In genomic region chr13:14290016-14290415, GRCm38 (mm10) we compare ENCODE assay signal across 26 mouse cellular contexts.
DNase-seq lines count a peak whose midpoint lies in the region; ATAC-seq and TF ChIP-seq lines count a peak whose summit lies in the region.
"Had no signal": no experiment of that assay in that cellular context is flagged by ENCODE, and none has a peak within 500 bp of the region (broad histone marks: within the 10 kb centered on the region; RNA-seq: fewer than 3 reads in every experiment).

No protein-coding gene starts in this region.

- peak; percentile 69 for DNase-seq in ES-E14 (ENCODE audit: low read depth, low spot score)
- peak; percentile 42 for DNase-seq in WW6 (ENCODE audit: low read depth, low spot score)
- no peak for DNase-seq in layer of hippocampus, adult 2 months (ENCODE audit: low spot score in 2 of 2)
- DNase-seq in cerebellum, adult 11 months = no peak
- DNase-seq: adrenal gland, adult 8-10 months; adrenal gland, postnatal 14 days; adrenal gland, postnatal 36 days; B cell, adult 2 months; cerebellum, adult 18-20 months; cerebellum, adult 8-10 months; cerebellum, adult 9-11 months; cerebellum, postnatal 14 days; cerebellum, postnatal 36 days; embryo, embryonic 11 days had no signal

- WGBS in intestine, embryonic 16.5 days = 43% methylated on average over 1 of the region's 1 CpGs

- in situ Hi-C loops in ES-E14 (cut with MboI; ENCODE audit: low sequenced_read_pairs in 2 of 2, unreplicated experiment in 2 of 2) = no loop called here

- H3K4me1 ChIP-seq in ES-Bruce4 (ENCODE audit: control insufficient read depth, insufficient read depth, low read length) (no peaks in the 10 kb centered on the region), ES-E14 (ENCODE audit: control insufficient read depth in 2 of 2, insufficient read depth in 2 of 2, low read length in 2 of 2, poor library complexity in 1 of 2) (peaks cover 0 to 3% of the 10 kb centered on the region in 2 experiments; a peak in 1 of 4 replicates)
- H3K4me1 ChIP-seq in intestine, embryonic 16.5 days (ENCODE audit: control insufficient read depth, insufficient read depth, low read length) = no peaks in the 10 kb centered on the region
- H3K4me1 ChIP-seq: embryonic facial prominence, embryonic 13.5 days; embryonic facial prominence, embryonic 15.5 days; forebrain, embryonic 10.5 days; forebrain, embryonic 12.5 days had no signal

- H3K9me3 ChIP-seq in ES-Bruce4 (replicated peaks; ENCODE audit: control insufficient read depth, insufficient read depth, low read length, poor library complexity, severe bottlenecking) (no peaks in the 10 kb centered on the region), ES-E14 (ENCODE audit: control insufficient read depth, insufficient read depth, low read depth, low read length) (no peaks in the 10 kb centered on the region)
- no peaks in the 10 kb centered on the region for H3K9me3 ChIP-seq in intestine, embryonic 16.5 days (ENCODE audit: control insufficient read depth, low read length)
- H3K9me3 ChIP-seq: embryonic facial prominence, embryonic 13.5 days; embryonic facial prominence, embryonic 15.5 days; forebrain, embryonic 10.5 days; forebrain, embryonic 12.5 days had no signal

- TF ChIP-seq EP300 in ES-Bruce4 (IDR thresholded peaks at IDR 0.05; ENCODE audit: insufficient read depth, low read depth, low read length) = peak; percentile 70

- no peak overlapping the region for H3K4me2 ChIP-seq in intestine, embryonic 16.5 days (ENCODE audit: low read depth, low read length)
- H3K4me2 ChIP-seq: embryonic facial prominence, embryonic 13.5 days; embryonic facial prominence, embryonic 15.5 days; forebrain, embryonic 12.5 days had no signal

- no peak for ATAC-seq in intestine, embryonic 16.5 days
- ATAC-seq: activated CD4-positive, CD25-positive, alpha-beta regulatory T cell, adult 4 months; CD4-positive, CD25-positive, alpha-beta regulatory T cell, adult 4 months; forebrain, embryonic 14.5 days; forebrain, embryonic 16.5 days had no signal

- no peak overlapping the region for H3K27ac ChIP-seq in ES-Bruce4 (ENCODE audit: insufficient read depth, low read length)
- H3K27ac ChIP-seq in ES-E14 (ENCODE audit: insufficient read depth, low read depth, low read length, poor library complexity, severe bottlenecking) = no peak overlapping the region; the same call in 1 of the 2 replicates
- H3K27ac ChIP-seq in intestine, embryonic 16.5 days (ENCODE audit: low read length) = no peak overlapping the region
- H3K27ac ChIP-seq in layer of hippocampus, adult 2 months = no peak overlapping the region
- H3K27ac ChIP-seq: embryonic facial prominence, embryonic 13.5 days; embryonic facial prominence, embryonic 15.5 days; forebrain, embryonic 10.5 days; forebrain, embryonic 12.5 days had no signal

- no peak overlapping the region for H3K9ac ChIP-seq in ES-Bruce4 (ENCODE audit: low read depth, poor library complexity, severe bottlenecking)
- H3K9ac ChIP-seq in ES-E14 (ENCODE audit: insufficient read depth, low read depth, low read length, poor library complexity, severe bottlenecking) = no peak overlapping the region
- no peak overlapping the region for H3K9ac ChIP-seq in intestine, embryonic 16.5 days (ENCODE audit: low read depth, low read length)
- H3K9ac ChIP-seq: embryonic facial prominence, embryonic 13.5 days; embryonic facial prominence, embryonic 15.5 days; forebrain, embryonic 12.5 days had no signal

- H3K4me3 ChIP-seq in ES-Bruce4 (ENCODE audit: low read depth, low read length) (no peak overlapping the region), ES-E14 (ENCODE audit: insufficient read depth in 1 of 2, low read depth in 1 of 2, low read length in 2 of 2, poor library complexity in 1 of 2, severe bottlenecking in 1 of 2) (no peak overlapping the region)
- no peak overlapping the region for H3K4me3 ChIP-seq in intestine, embryonic 16.5 days (ENCODE audit: low read length)
- no peak overlapping the region for H3K4me3 ChIP-seq in layer of hippocampus, adult 2 months
- H3K4me3 ChIP-seq: embryonic facial prominence, embryonic 13.5 days; embryonic facial prominence, embryonic 15.5 days; erythroblast, embryonic 14.5 days; forebrain, embryonic 10.5 days; forebrain, embryonic 12.5 days had no signal

- TF ChIP-seq POLR2A in ES-Bruce4 (IDR thresholded peaks at IDR 0.05; ENCODE audit: insufficient read depth, low read length) = no peak

- no peaks in the 10 kb centered on the region for H3K27me3 ChIP-seq in ES-Bruce4 (ENCODE audit: control insufficient read depth, insufficient read depth, low read length, poor library complexity, severe bottlenecking)
- H3K27me3 ChIP-seq in intestine, embryonic 16.5 days (replicated peaks; ENCODE audit: control insufficient read depth, insufficient read depth, low read length) = no peaks in the 10 kb centered on the region
- H3K27me3 ChIP-seq: CH12.LX; embryonic facial prominence, embryonic 13.5 days; embryonic facial prominence, embryonic 15.5 days; forebrain, embryonic 12.5 days had no signal

- H3K36me3 ChIP-seq in ES-Bruce4 (ENCODE audit: control insufficient read depth, insufficient read depth, low read length, poor library complexity, severe bottlenecking) (no peaks in the 10 kb centered on the region), ES-E14 (ENCODE audit: control insufficient read depth, insufficient read depth, low read length, poor library complexity, severe bottlenecking) (no peaks in the 10 kb centered on the region)
- H3K36me3 ChIP-seq in intestine, embryonic 16.5 days (ENCODE audit: control insufficient read depth, insufficient read depth, low read length) = no peaks in the 10 kb centered on the region
- H3K36me3 ChIP-seq: embryonic facial prominence, embryonic 13.5 days; embryonic facial prominence, embryonic 15.5 days; forebrain, embryonic 10.5 days; forebrain, embryonic 12.5 days had no signal

- no peak for TF ChIP-seq CTCF in ES-Bruce4 (IDR thresholded peaks at IDR 0.05; ENCODE audit: low read depth, low read length)
- no peak for TF ChIP-seq CTCF in layer of hippocampus, adult 2 months (conservative IDR thresholded peaks at IDR 0.05)

TF ChIP-seq in ES-E14, 5 proteins besides CTCF, POLR2A, EP300 and RAD21:
- TF ChIP-seq HCFC1 (IDR thresholded peaks at IDR 0.05; ENCODE audit: borderline replicate concordance, insufficient read depth, low read length) (no peak), ZC3H11A (IDR thresholded peaks at IDR 0.05; ENCODE audit: borderline replicate concordance, low read depth, low read length) (no peak), ZNF384 (IDR thresholded peaks at IDR 0.05; ENCODE audit: low read depth, low read length) (no peak), CHD2 (IDR thresholded peaks at IDR 0.05; ENCODE audit: low read depth, low read length) (no peak), MAFK (IDR thresholded peaks at IDR 0.05; ENCODE audit: insufficient read depth, low read depth, low read length) (no peak)

Comparison
In these comparisons a context has a peak if more than half of its experiments do, and no peak if none do; other contexts are left out.
1. DNase-seq: peak in ES-E14 (single experiment) and WW6 (single experiment); none in layer of hippocampus, adult 2 months (0 of 2) and cerebellum, adult 11 months (single experiment).